10 mouse cellular contexts compared by ENCODE assay signal in genomic region chr8:69921141-69921540, GRCm38 (mm10). TPM values are rescaled to one million over a fixed set of nuclear protein-coding genes. Genes with fewer than 3 reads are reported as not detected.
A peak's percentile ranks its signal among the peaks of the same experiment; 100 is the strongest.
DNase-seq lines count a peak whose midpoint lies in the region; ATAC-seq and TF ChIP-seq lines count a peak whose summit lies in the region.
"Had no signal": no experiment of that assay in that cellular context is flagged by ENCODE, and none has a peak within 500 bp of the region (broad histone marks: within the 10 kb centered on the region; RNA-seq: fewer than 3 reads in every experiment).

No protein-coding gene starts in this region.

- intact Hi-C loops in heart, postnatal 36 days (cut with DNase I) = no loop called here

- TF ChIP-seq POLR2A in bone marrow, adult 2 months (IDR thresholded peaks at IDR 0.05; ENCODE audit: borderline replicate concordance, control insufficient read depth, low read depth, low read length) = no peak

- TF ChIP-seq CTCF in bone marrow, adult 2 months (IDR thresholded peaks at IDR 0.05; ENCODE audit: control insufficient read depth, insufficient read depth, low read length) = no peak

- H3K4me1 ChIP-seq in heart, embryonic 13.5 days = peaks cover 63% of the 10 kb centered on the region
- peaks cover 10% of the 10 kb centered on the region for H3K4me1 ChIP-seq in bone marrow, adult 2 months (ENCODE audit: control insufficient read depth, insufficient read depth, low read length)
- H3K4me1 ChIP-seq in intestine, embryonic 16.5 days (ENCODE audit: control insufficient read depth, insufficient read depth, low read length) = peaks cover 16% of the 10 kb centered on the region
- peaks cover 16% of the 10 kb centered on the region for H3K4me1 ChIP-seq in midbrain, embryonic 11.5 days (ENCODE audit: control insufficient read depth, insufficient read depth, low read length)
- H3K4me1 ChIP-seq: stomach, embryonic 15.5 days had no signal

- H3K4me2 ChIP-seq in heart, embryonic 13.5 days = 0 out of 2 replicates have a peak overlapping the region, but pooled peaks have one; percentile 39
- H3K4me2 ChIP-seq in intestine, embryonic 16.5 days (ENCODE audit: low read depth, low read length) = no peak overlapping the region
- no peak overlapping the region for H3K4me2 ChIP-seq in midbrain, embryonic 11.5 days
- H3K4me2 ChIP-seq: stomach, embryonic 15.5 days had no signal

- peak overlapping the region; percentile 29; the same call in 1 of the 2 replicates for H3K9ac ChIP-seq in heart, embryonic 13.5 days
- H3K9ac ChIP-seq in intestine, embryonic 16.5 days (ENCODE audit: low read depth, low read length) = peak overlapping the region; percentile 16; the same call in 1 of the 2 replicates
- H3K9ac ChIP-seq in midbrain, embryonic 11.5 days (ENCODE audit: low read length) = peak overlapping the region; percentile 35
- H3K9ac ChIP-seq: stomach, embryonic 15.5 days had no signal

- DNase-seq in heart, postnatal 36 days = no peak
- DNase-seq in midbrain, embryonic 11.5 days (ENCODE audit: low spot score, missing footprints) = no peak
- no peak for DNase-seq in urinary bladder, adult 2 months (ENCODE audit: low spot score)
- DNase-seq in gastrocnemius, postnatal 4 days (ENCODE audit: low spot score in 2 of 2) = no peak
- DNase-seq in embryo, embryonic 10.5 days (ENCODE audit: low spot score) = no peak
- DNase-seq: cerebellum, adult 8-10 months had no signal

- H3K4me3 ChIP-seq in heart, embryonic 13.5 days = no peak overlapping the region
- no peak overlapping the region for H3K4me3 ChIP-seq in bone marrow, adult 2 months (replicated peaks; ENCODE audit: control insufficient read depth, low read depth, low read length)
- H3K4me3 ChIP-seq in intestine, embryonic 16.5 days (ENCODE audit: low read length) = no peak overlapping the region
- H3K4me3 ChIP-seq in midbrain, embryonic 11.5 days (ENCODE audit: low read depth, low read length) = no peak overlapping the region
- H3K4me3 ChIP-seq: stomach, embryonic 15.5 days had no signal

- no peaks in the 10 kb centered on the region for H3K27me3 ChIP-seq in heart, embryonic 13.5 days (replicated peaks)
- no peaks in the 10 kb centered on the region for H3K27me3 ChIP-seq in intestine, embryonic 16.5 days (replicated peaks; ENCODE audit: control insufficient read depth, insufficient read depth, low read length)
- no peaks in the 10 kb centered on the region for H3K27me3 ChIP-seq in midbrain, embryonic 11.5 days (ENCODE audit: control insufficient read depth, insufficient read depth, low read length)
- H3K27me3 ChIP-seq: stomach, embryonic 15.5 days had no signal

- H3K36me3 ChIP-seq in heart, embryonic 13.5 days = peaks cover 24% of the 10 kb centered on the region
- peaks cover 13% of the 10 kb centered on the region for H3K36me3 ChIP-seq in intestine, embryonic 16.5 days (ENCODE audit: control insufficient read depth, insufficient read depth, low read length)
- H3K36me3 ChIP-seq in midbrain, embryonic 11.5 days (ENCODE audit: control insufficient read depth, insufficient read depth, low read length) = 0 out of 2 replicates have a peak, but pooled peaks cover 2% of the 10 kb centered on the region

- no peaks in the 10 kb centered on the region for H3K9me3 ChIP-seq in heart, embryonic 13.5 days
- no peaks in the 10 kb centered on the region for H3K9me3 ChIP-seq in intestine, embryonic 16.5 days (ENCODE audit: control insufficient read depth, low read length)
- H3K9me3 ChIP-seq in midbrain, embryonic 11.5 days (ENCODE audit: control insufficient read depth, low read length) = no peaks in the 10 kb centered on the region
- H3K9me3 ChIP-seq: stomach, embryonic 15.5 days had no signal

- no peak for ATAC-seq in heart, embryonic 13.5 days (ENCODE audit: extremely low read depth, insufficient number of reproducible peaks, low FRiP score, low TSS enrichment)
- no peak for ATAC-seq in intestine, embryonic 16.5 days
- no peak for ATAC-seq in midbrain, embryonic 11.5 days (ENCODE audit: low FRiP score)

- 83% methylated on average over 2 of the region's 2 CpGs for WGBS in heart, embryonic 13.5 days
- 89% methylated on average over 2 of the region's 2 CpGs for WGBS in bone marrow, adult 2 months
- 94% methylated on average over 2 of the region's 2 CpGs for WGBS in intestine, embryonic 16.5 days
- WGBS in midbrain, embryonic 11.5 days = 92% methylated on average over 2 of the region's 2 CpGs

- H3K27ac ChIP-seq in heart, embryonic 13.5 days (replicated peaks) = peak overlapping the region; percentile 64
- peak overlapping the region; percentile 54 for H3K27ac ChIP-seq in bone marrow, adult 2 months (ENCODE audit: control insufficient read depth, insufficient read depth, low read depth, low read length, poor library complexity)
- H3K27ac ChIP-seq in intestine, embryonic 16.5 days (ENCODE audit: low read length) = peak overlapping the region; percentile 62
- peak overlapping the region; percentile 42 for H3K27ac ChIP-seq in midbrain, embryonic 11.5 days (ENCODE audit: low read depth, low read length)
- H3K27ac ChIP-seq: stomach, embryonic 15.5 days had no signal

RNA-seq across cellular contexts. Expression of gene Yjefn3, which starts 18.6 kb away (rescaled TPM):
- polyA plus RNA-seq in heart, embryonic 13.5 days (2015; fragmentation: Nextera tagmentation; extraction: Ambion mirVana) = 8.1 and 8.2 TPM in 2 replicates
- total RNA-seq in heart, postnatal 36 days (2021) = 10 to 100 TPM in 1 of 2 experiments, 1 to 10 TPM in 1; 9.1 to 12.1 TPM
- not detected in 2 replicates for polyA plus RNA-seq in bone marrow, adult 2 months (2011; ENCODE audit: insufficient read depth, insufficient read length, low replicate concordance, missing spikeins)
- polyA plus RNA-seq in intestine, embryonic 16.5 days (2015; fragmentation: Nextera tagmentation; extraction: Ambion mirVana) = 3.2 and 3.8 TPM in 2 replicates
- 3.2 and 3.6 TPM in 2 replicates for polyA plus RNA-seq in midbrain, embryonic 11.5 days (2014; fragmentation: Nextera tagmentation; extraction: Ambion mirVana)
- 1.2 and 1.8 TPM in 2 replicates for polyA plus RNA-seq in urinary bladder, adult 2 months (2012; rRNA removed)
- total RNA-seq in gastrocnemius, postnatal 4 days (2021) = 10 to 100 TPM; 10.8 to 11.7 TPM

RNA-seq across cellular contexts. Expression of gene Ndufa13, which starts 18.8 kb away (rescaled TPM):
- polyA plus RNA-seq in heart, embryonic 13.5 days (2015; fragmentation: Nextera tagmentation; extraction: Ambion mirVana) = 304 and 343 TPM in 2 replicates
- 100 to 1,000 TPM; 451 to 482 TPM for total RNA-seq in heart, postnatal 36 days (2021)
- 41.2 and 61.7 TPM in 2 replicates for polyA plus RNA-seq in bone marrow, adult 2 months (2011; ENCODE audit: insufficient read depth, insufficient read length, low replicate concordance, missing spikeins)
- 233 and 243 TPM in 2 replicates for polyA plus RNA-seq in intestine, embryonic 16.5 days (2015; fragmentation: Nextera tagmentation; extraction: Ambion mirVana)
- 167 and 172 TPM in 2 replicates for polyA plus RNA-seq in midbrain, embryonic 11.5 days (2014; fragmentation: Nextera tagmentation; extraction: Ambion mirVana)
- polyA plus RNA-seq in urinary bladder, adult 2 months (2012; rRNA removed) = 136 and 140 TPM in 2 replicates
- 100 to 1,000 TPM; 188 to 196 TPM for total RNA-seq in gastrocnemius, postnatal 4 days (2021)

RNA-seq across cellular contexts. Expression of gene Tssk6, which starts 19.2 kb away (rescaled TPM):
- polyA plus RNA-seq in heart, embryonic 13.5 days (2015; fragmentation: Nextera tagmentation; extraction: Ambion mirVana) = 1.9 and 2.2 TPM in 2 replicates
- total RNA-seq in heart, postnatal 36 days (2021) = not detected
- not detected in 2 replicates for polyA plus RNA-seq in bone marrow, adult 2 months (2011; ENCODE audit: insufficient read depth, insufficient read length, low replicate concordance, missing spikeins)
- 2.8 TPM in 2 replicates for polyA plus RNA-seq in intestine, embryonic 16.5 days (2015; fragmentation: Nextera tagmentation; extraction: Ambion mirVana)
- 3.4 and 4.0 TPM in 2 replicates for polyA plus RNA-seq in midbrain, embryonic 11.5 days (2014; fragmentation: Nextera tagmentation; extraction: Ambion mirVana)
- polyA plus RNA-seq in urinary bladder, adult 2 months (2012; rRNA removed) = 0.66 and 0.67 TPM in 2 replicates
- under 1 TPM in 1 of 2 experiments, not detected in 1; 0.60 TPM for total RNA-seq in gastrocnemius, postnatal 4 days (2021)

RNA-seq across cellular contexts. Expression of gene Cilp2, which starts 33.7 kb away (rescaled TPM):
- polyA plus RNA-seq in heart, embryonic 13.5 days (2015; fragmentation: Nextera tagmentation; extraction: Ambion mirVana) = 0.55 and 0.56 TPM in 2 replicates
- total RNA-seq in heart, postnatal 36 days (2021) = 1 to 10 TPM; 1.7 to 2.4 TPM
- not detected in 2 replicates for polyA plus RNA-seq in bone marrow, adult 2 months (2011; ENCODE audit: insufficient read depth, insufficient read length, low replicate concordance, missing spikeins)
- 0.51 and 0.53 TPM in 2 replicates for polyA plus RNA-seq in intestine, embryonic 16.5 days (2015; fragmentation: Nextera tagmentation; extraction: Ambion mirVana)
- polyA plus RNA-seq in midbrain, embryonic 11.5 days (2014; fragmentation: Nextera tagmentation; extraction: Ambion mirVana) = 0.31 and 0.40 TPM in 2 replicates
- polyA plus RNA-seq in urinary bladder, adult 2 months (2012; rRNA removed) = 0.16 and 0.34 TPM in 2 replicates
- 10 to 100 TPM in 1 of 2 experiments, 1 to 10 TPM in 1; 6.3 to 12.8 TPM for total RNA-seq in gastrocnemius, postnatal 4 days (2021)
